ENCODE assay signal across 8 mouse cellular contexts in genomic region chr3:68717346-68717745, GRCm38 (mm10). TPM values are rescaled to one million over a fixed set of nuclear protein-coding genes. Genes with fewer than 3 reads are reported as not detected.
DNase-seq lines count a peak whose midpoint lies in the region; ATAC-seq and TF ChIP-seq lines count a peak whose summit lies in the region.
"Not testable (repeated sequence)": the region's sequence is repeated elsewhere in the genome, so short reads cannot be mapped to it uniquely, and the experiment has no call there.

No protein-coding gene starts in this region.

- H3K9ac ChIP-seq in intestine, postnatal 0 days (ENCODE audit: low read depth, low read length); midbrain, embryonic 12.5 days (replicated peaks): not testable (repeated sequence)

- WGBS in intestine, postnatal 0 days, result 45% methylated on average over 5 of the region's 5 CpGs
- 43% methylated on average over 5 of the region's 5 CpGs for WGBS in midbrain, embryonic 12.5 days
- 20% methylated on average over 5 of the region's 5 CpGs for WGBS in spleen, adult 2 months

- ATAC-seq in intestine, postnatal 0 days, result not testable (repeated sequence)
- 0 out of 2 replicates have a peak, but pooled peaks have one; percentile 2 for ATAC-seq in midbrain, embryonic 12.5 days (ENCODE audit: low FRiP score, low read depth)

- H3K4me1 ChIP-seq in intestine, postnatal 0 days (replicated peaks; ENCODE audit: control insufficient read depth, insufficient read depth, low read length); midbrain, embryonic 12.5 days; spleen, adult 2 months (ENCODE audit: control insufficient read depth, insufficient read depth, insufficient read length): not testable (repeated sequence)

- H3K4me2 ChIP-seq in intestine, postnatal 0 days (replicated peaks; ENCODE audit: low read depth); midbrain, embryonic 12.5 days (replicated peaks): not testable (repeated sequence)

- H3K9me3 ChIP-seq in intestine, postnatal 0 days (ENCODE audit: control insufficient read depth); midbrain, embryonic 12.5 days: not testable (repeated sequence)

- H3K4me3 ChIP-seq in intestine, postnatal 0 days (ENCODE audit: low read depth, low read length); midbrain, embryonic 12.5 days; spleen, adult 2 months (ENCODE audit: extremely low read depth, insufficient read depth, insufficient read length): not testable (repeated sequence)

- TF ChIP-seq CTCF in intestine, postnatal 0 days (IDR thresholded peaks at IDR 0.05; ENCODE audit: low read depth), result peak; percentile 72
- TF ChIP-seq CTCF in spleen, adult 2 months (IDR thresholded peaks at IDR 0.05; ENCODE audit: extremely low read depth, insufficient read depth, insufficient read length, insufficient replicate concordance), result peak; percentile 50; the same call in 1 of the 2 replicates

- H3K36me3 ChIP-seq in intestine, postnatal 0 days (ENCODE audit: control insufficient read depth, insufficient read depth); midbrain, embryonic 12.5 days; spleen, adult 2 months (ENCODE audit: control insufficient read depth, insufficient read depth, low read length): not testable (repeated sequence)

- intact Hi-C loops in left cerebral cortex, postnatal 36 days (cut with DNase I), result not testable (repeated sequence)

- not testable (repeated sequence) for TF ChIP-seq POLR2A in spleen, adult 2 months (IDR thresholded peaks at IDR 0.05; ENCODE audit: low read depth, low read length)

- H3K27me3 ChIP-seq in intestine, postnatal 0 days (replicated peaks; ENCODE audit: control insufficient read depth, insufficient read depth, low read length); midbrain, embryonic 12.5 days; spleen, adult 2 months (ENCODE audit: control insufficient read depth, insufficient read depth, low read length): not testable (repeated sequence)

- DNase-seq in 3T3-L1 (ENCODE audit: low read depth, low spot score) (peak; percentile 80), ZHBTc4 (ENCODE audit: low read depth, low spot score) (peak; percentile 87)
- DNase-seq in cerebellum, postnatal 10 days, result peak; percentile 69 to 73
- DNase-seq in frontal cortex, postnatal 36 days (ENCODE audit: low spot score in 2 of 2), result peak; percentile 42 to 74
- peak; percentile 31 to 44 for DNase-seq in left cerebral cortex, postnatal 36 days (ENCODE audit: low spot score in 2 of 2)
- peak; percentile 56 to 58 for DNase-seq in spleen, adult 2 months (ENCODE audit: low read depth in 1 of 2, low spot score in 2 of 2)

- H3K27ac ChIP-seq in intestine, postnatal 0 days (ENCODE audit: low read depth, low read length); midbrain, embryonic 12.5 days (replicated peaks); spleen, adult 2 months (ENCODE audit: insufficient read depth, low read length): not testable (repeated sequence)

RNA-seq across cellular contexts. Expression of gene Il12a, which starts 26.9 kb away (rescaled TPM):
- polyA plus RNA-seq in intestine, postnatal 0 days (2015; fragmentation: Nextera tagmentation; extraction: Ambion mirVana), result not detected in 2 replicates
- 1 to 10 TPM; 3.1 to 4.3 TPM for total RNA-seq in left cerebral cortex, postnatal 36 days (2021)
- not detected in 2 replicates for polyA plus RNA-seq in midbrain, embryonic 12.5 days (2016; fragmentation: Nextera tagmentation; extraction: Ambion mirVana)
- polyA plus RNA-seq in spleen, adult 2 months (2012; rRNA removed), result 7.3 and 9.8 TPM in 2 replicates
